Mouse (Mus musculus) kidney, embryonic 16.5 days (tissue): ENCODE measurements around the gene Fgfr3. TPM values are rescaled to one million over a fixed set of nuclear protein-coding genes. Genes with fewer than 3 reads are reported as not detected.

ENCODE experiments used
- ATAC-seq: fragments of 200-750 bp; cut with Nextera tagmentation; 2 replicates; pipeline ENCODE4 v1.8.0; 2017; ENCODE audit warnings: moderate TSS enrichment; ENCODE audit not compliant: low FRiP score, low TSS enrichment
- H3K27ac ChIP-seq: fragments of 300-500 bp; sonication (generic); 2 replicates; pipeline ENCODE4 v1.5.1; 2014; ENCODE audit warnings: low read length
- H3K27me3 ChIP-seq: fragments of 300-500 bp; sonication (generic); 2 replicates; pipeline ENCODE4 v1.6.1; 2014; ENCODE audit warnings: low read length, control low read depth, mixed read lengths; ENCODE audit not compliant: insufficient read depth
- H3K36me3 ChIP-seq: fragments of 300-500 bp; sonication (generic); 2 replicates; pipeline ENCODE4 v1.6.1; 2014; ENCODE audit warnings: low read length, control low read depth, mixed read lengths; ENCODE audit not compliant: insufficient read depth
- H3K4me1 ChIP-seq: fragments of 300-500 bp; sonication (generic); 2 replicates; pipeline ENCODE4 v1.6.1; 2014; ENCODE audit warnings: low read length, control low read depth, mixed read lengths; ENCODE audit not compliant: insufficient read depth
- H3K4me2 ChIP-seq: fragments of 300-500 bp; sonication (generic); replicated peaks from 2 replicates; pipeline ENCODE4 v1.6.1; 2014; ENCODE audit warnings: low read depth, low read length
- H3K4me3 ChIP-seq: fragments of 300-500 bp; sonication (generic); 2 replicates; pipeline ENCODE4 v1.5.1; 2014; ENCODE audit warnings: mild to moderate bottlenecking, low read length
- H3K9ac ChIP-seq: fragments of 300-500 bp; sonication (generic); replicated peaks from 2 replicates; pipeline ENCODE4 v1.6.1; 2014; ENCODE audit warnings: low read length
- H3K9me3 ChIP-seq: fragments of 300-500 bp; sonication (generic); 2 replicates; pipeline ENCODE4 v1.6.1; 2016; ENCODE audit warnings: low read length, control low read depth
- WGBS: fragments of 180-500 bp; shearing (Covaris S2); extraction: QIAGEN DNeasy Blood & Tissue Kit; methylation state at CpG from one replicate; pipeline ENCODE4 v1.1.7; 2014; 5-methylcytosine and 5-hydroxymethylcytosine counted together
- polyA plus RNA-seq: library from polyadenylated mRNA; unstranded; fragments of >200 nt; fragmentation: Nextera tagmentation; extraction: Ambion mirVana; gene quantifications from 2 replicates; pipeline ENCODE4 v1.2.1, GENCODE M21; 2015

The Fgfr3 gene
- polyA plus RNA-seq, 1 experiment from 2014 or later: 21.9 TPM

DNA sequence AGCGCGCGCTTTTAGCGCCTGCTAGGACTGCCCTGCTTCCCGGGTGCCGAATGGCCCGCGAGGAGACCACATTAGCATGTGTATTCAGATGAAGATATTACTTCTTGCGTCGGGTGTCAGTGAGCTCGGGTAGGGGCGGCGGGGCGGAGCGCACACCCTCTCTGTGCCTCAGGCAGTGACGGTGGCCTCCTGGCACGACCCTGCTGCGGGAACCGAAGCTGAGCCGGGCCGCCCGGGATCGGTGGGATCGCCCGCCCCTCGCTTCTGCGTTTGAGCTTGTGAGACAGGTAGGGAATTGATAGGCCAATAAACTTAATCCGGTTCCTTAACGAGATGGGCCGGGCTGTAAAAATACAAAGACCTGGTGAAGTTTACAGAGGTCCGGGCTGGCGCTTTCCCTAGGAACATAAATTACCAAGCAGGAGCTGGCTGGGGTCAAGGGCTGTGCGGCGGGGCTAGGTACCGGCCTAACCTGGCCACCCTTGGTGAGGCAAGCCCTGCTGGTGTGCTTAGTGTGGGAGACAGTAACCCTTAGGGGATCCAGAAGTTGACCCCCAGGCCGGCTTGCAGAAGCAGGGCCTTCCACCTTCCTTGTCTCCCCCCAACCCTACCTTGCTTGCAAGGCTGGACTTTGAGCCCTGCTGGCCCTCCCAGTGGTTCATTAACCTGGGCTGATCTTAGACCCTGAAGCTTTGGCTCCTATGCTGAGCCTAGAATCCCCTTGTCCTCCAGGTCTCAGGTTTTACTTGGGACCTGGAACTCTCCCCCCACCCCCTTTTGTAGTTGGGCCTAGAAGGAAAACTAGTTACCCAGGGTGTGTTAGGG is 2.4 kb downstream of the Fgfr3 start:
- Histone ChIP-seq H3K27me3 (peaks cover 15% of the 10 kb centered on the region), H3K4me2 (peak overlapping the region; percentile 91), H3K9ac (peak overlapping the region; percentile 80), H3K4me3 (peak overlapping the region; percentile 73), H3K9me3 (no peaks in the 10 kb centered on the region), H3K27ac (peak overlapping the region; percentile 74), H3K4me1 (peaks cover 33% of the 10 kb centered on the region), H3K36me3 (no peaks in the 10 kb centered on the region)
- ATAC-seq: peak; percentile 24
- WGBS: 6% methylated on average over 36 of the region's 36 CpGs

DNA sequence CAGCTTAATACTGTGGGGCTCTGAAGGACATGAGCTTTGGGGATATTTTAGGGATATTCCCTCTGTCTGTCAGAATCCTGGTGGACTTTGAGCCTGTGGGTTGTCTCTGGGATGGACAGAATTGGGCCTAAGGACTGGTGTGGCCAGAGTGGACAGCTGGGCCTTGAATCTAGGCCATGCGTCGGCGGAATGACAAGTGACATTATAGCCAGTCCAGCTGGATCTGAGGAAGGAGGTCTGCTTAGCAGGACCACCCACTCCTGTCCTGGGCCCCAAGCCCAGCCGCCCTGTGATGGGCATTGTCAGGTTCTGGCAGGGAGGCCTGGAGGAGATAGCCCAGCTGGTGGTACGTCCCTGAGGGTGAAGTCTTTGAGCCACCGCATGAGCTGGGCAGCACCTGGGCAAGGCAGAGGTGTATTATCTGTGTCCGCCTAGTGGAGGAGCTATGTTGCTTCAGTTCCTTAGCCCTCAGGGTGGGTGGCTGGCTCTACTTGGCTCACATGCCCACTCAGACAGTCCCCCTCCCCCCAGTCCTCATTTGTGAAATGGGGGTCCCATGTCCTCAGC is 4.7 kb downstream of the Fgfr3 start:
- ATAC-seq: no peak
- Histone ChIP-seq H3K4me1 (peaks cover 29% of the 10 kb centered on the region), H3K27me3 (peaks cover 15% of the 10 kb centered on the region), H3K9me3 (no peaks in the 10 kb centered on the region), H3K4me3 (no peak overlapping the region), H3K27ac (no peak overlapping the region), H3K4me2 (no peak overlapping the region), H3K9ac (no peak overlapping the region), H3K36me3 (0 out of 2 replicates have a peak, but pooled peaks cover 2% of the 10 kb centered on the region)
- WGBS: 75% methylated on average over 7 of the region's 7 CpGs

DNA sequence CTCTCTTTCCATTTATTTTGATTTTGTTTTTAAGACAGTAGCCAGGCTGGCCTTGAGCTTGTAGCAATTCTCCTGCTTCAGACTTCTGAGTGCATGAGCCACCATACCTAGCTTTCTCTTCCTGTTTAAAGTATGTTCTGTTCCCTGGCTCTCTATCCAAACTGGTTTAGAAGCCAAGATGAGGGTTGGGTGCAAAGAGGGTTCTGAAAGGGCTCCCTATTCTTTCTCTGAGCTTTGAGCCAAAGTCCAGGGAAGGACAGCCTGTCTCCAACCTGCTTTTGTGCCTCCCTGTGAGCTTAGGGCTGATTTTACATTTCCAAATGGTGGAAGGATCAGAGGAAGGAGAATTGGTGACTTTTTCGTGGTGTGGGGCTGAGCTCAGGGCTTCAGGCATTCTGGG is 5.4 kb downstream of the Fgfr3 start:
- ATAC-seq: no peak
- peaks cover 27% of the 10 kb centered on the region for H3K4me1 ChIP-seq
- WGBS: 75% methylated on average over 1 of the region's 1 CpGs
- H3K9me3 ChIP-seq: no peaks in the 10 kb centered on the region
- H3K27ac ChIP-seq: no peak overlapping the region
- no peak overlapping the region for H3K9ac ChIP-seq
- H3K27me3 ChIP-seq: peaks cover 15% of the 10 kb centered on the region
- H3K4me2 ChIP-seq: no peak overlapping the region
- 0 out of 2 replicates have a peak, but pooled peaks cover 4% of the 10 kb centered on the region for H3K36me3 ChIP-seq
- H3K4me3 ChIP-seq: no peak overlapping the region

DNA sequence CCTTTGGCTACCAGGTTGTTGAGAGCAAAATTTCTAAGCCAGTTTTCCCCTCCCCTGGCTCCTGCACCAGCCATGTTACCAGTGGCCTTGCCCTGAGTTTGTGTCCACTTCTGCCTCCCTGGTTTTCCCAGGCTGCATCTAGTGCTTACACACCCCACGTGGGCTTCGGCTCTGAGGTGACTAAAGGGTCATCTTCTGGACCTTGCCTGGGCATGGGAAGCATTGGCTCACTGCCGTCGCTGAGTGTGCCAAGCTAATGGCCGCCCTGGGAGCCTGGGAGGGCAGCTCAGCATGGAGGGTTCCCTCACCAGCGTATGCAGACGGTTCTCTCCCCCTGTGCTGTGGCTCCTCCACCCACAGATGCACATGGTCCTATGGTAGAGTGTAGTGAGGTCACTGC is 7.4 kb downstream of the Fgfr3 start:
- H3K9ac ChIP-seq: no peak overlapping the region
- H3K36me3 ChIP-seq: peaks cover 6% of the 10 kb centered on the region; the same call in 1 of the 2 replicates
- 77% methylated on average over 7 of the region's 7 CpGs for WGBS

DNA sequence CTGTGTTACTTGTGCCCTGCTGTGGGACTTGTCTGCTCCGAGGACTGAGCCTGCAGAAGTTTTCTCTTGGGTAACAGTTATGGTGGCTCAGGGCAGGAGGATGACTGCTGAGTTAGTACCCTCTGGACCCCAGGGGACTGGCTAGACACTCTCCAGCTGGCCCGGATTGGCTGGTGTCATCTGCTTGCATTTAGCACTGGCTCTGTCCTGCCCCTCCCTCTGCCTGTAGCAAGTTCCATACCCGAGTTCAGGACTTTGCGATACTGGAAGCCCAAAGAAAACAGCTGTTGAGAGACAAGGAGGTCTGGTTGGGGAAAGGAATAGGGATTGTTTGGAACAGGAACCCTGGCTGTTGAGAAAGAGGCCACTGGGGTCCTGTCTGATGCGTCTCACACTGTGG is 9.0 kb downstream of the Fgfr3 start:
- Histone ChIP-seq H3K9ac (no peak overlapping the region), H3K4me1 (peaks cover 5% of the 10 kb centered on the region; the same call in 1 of the 2 replicates), H3K4me3 (no peak overlapping the region), H3K4me2 (no peak overlapping the region), H3K27ac (no peak overlapping the region), H3K36me3 (peaks cover 20% of the 10 kb centered on the region; the same call in 1 of the 2 replicates), H3K9me3 (no peaks in the 10 kb centered on the region), H3K27me3 (no peaks in the 10 kb centered on the region)
- no peak for ATAC-seq
- WGBS: 45% methylated on average over 5 of the region's 5 CpGs

More for the DNA sequence above, 7.4 kb downstream of the Fgfr3 start:
- no peak for ATAC-seq
- no peaks in the 10 kb centered on the region for H3K9me3 ChIP-seq
- H3K27me3 ChIP-seq: peaks cover 4% of the 10 kb centered on the region
- no peak overlapping the region for H3K27ac ChIP-seq
- H3K4me3 ChIP-seq: no peak overlapping the region
- peaks cover 10% of the 10 kb centered on the region for H3K4me1 ChIP-seq
- no peak overlapping the region for H3K4me2 ChIP-seq

DNA sequence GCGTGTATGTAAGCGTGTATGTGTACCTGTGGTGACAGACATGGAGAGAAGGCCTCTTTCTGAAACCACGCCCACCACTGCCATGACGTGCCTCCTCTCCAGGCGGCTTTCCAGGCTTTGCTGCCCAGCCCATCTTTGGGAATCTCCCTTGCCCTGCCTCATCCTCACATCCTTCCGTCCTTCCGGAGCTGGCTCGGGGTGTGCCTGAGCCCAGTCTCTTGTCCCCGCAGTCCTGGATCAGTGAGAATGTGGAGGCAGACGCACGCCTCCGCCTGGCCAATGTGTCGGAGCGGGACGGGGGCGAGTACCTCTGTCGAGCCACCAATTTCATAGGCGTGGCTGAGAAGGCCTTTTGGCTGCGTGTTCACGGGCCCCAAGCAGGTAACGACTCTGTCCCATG is 9.6 kb downstream of the Fgfr3 start:
- peak overlapping the region; percentile 21; the same call in 1 of the 2 replicates for H3K4me2 ChIP-seq
- H3K27me3 ChIP-seq: no peaks in the 10 kb centered on the region
- WGBS: 46% methylated on average over 21 of the region's 21 CpGs
- 0 out of 2 replicates have a peak, but pooled peaks cover 5% of the 10 kb centered on the region for H3K4me1 ChIP-seq
- no peak overlapping the region for H3K4me3 ChIP-seq
- H3K36me3 ChIP-seq: peaks cover 20% of the 10 kb centered on the region; the same call in 1 of the 2 replicates
- no peak for ATAC-seq
- H3K27ac ChIP-seq: no peak overlapping the region
- H3K9ac ChIP-seq: no peak overlapping the region
- no peaks in the 10 kb centered on the region for H3K9me3 ChIP-seq

DNA sequence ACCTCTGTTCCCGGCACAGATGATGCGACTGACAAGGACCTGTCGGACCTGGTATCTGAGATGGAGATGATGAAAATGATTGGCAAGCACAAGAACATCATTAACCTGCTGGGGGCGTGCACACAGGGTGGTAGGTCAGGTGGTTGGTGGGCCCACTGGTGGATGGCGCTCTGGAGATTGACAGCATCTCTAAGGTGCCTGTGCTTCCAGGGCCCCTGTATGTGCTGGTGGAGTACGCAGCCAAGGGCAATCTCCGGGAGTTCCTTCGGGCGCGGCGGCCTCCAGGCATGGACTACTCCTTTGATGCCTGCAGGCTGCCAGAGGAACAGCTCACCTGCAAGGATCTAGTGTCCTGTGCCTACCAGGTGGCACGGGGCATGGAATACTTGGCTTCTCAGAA is 12.4 kb downstream of the Fgfr3 start:
- ATAC-seq: no peak
- H3K4me2 ChIP-seq: no peak overlapping the region
- no peaks in the 10 kb centered on the region for H3K9me3 ChIP-seq
- H3K27me3 ChIP-seq: no peaks in the 10 kb centered on the region
- peaks cover 20% of the 10 kb centered on the region; the same call in 1 of the 2 replicates for H3K36me3 ChIP-seq
- H3K4me1 ChIP-seq: 0 out of 2 replicates have a peak, but pooled peaks cover 3% of the 10 kb centered on the region
- no peak overlapping the region for H3K4me3 ChIP-seq
- H3K27ac ChIP-seq: no peak overlapping the region
- 92% methylated on average over 12 of the region's 12 CpGs for WGBS
- no peak overlapping the region for H3K9ac ChIP-seq

DNA sequence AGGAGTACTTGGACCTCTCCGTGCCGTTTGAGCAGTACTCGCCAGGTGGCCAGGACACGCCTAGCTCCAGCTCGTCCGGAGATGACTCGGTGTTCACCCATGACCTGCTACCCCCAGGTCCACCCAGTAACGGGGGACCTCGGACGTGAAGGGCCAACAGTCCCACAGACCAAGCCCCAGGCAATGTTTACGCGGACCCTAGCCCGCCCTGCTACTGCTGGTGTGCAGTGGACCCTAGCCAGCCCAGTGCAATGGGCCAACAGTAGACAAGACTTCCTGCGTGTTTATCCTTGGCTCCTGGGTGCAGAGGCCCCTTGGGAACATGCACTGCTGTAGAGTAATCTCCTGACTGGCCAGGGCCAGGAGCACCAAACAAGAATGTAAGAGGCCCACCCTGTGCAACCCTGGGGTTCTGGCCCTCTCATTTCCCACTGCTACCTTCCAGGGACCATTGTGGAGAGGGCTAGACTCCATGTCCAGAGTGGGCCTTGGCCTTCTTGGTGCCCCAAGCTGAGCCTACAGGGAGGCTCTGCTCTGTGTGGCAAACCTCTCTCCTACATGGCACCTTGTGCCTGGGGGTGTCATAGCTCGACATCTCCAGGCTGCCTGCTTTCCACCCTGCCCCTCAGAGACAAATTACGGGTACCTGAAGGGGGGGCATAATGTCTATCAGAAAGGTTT is 14.1 kb downstream of the Fgfr3 start:
- Histone ChIP-seq H3K36me3 (peaks cover 18% of the 10 kb centered on the region; the same call in 1 of the 2 replicates), H3K4me2 (no peak overlapping the region), H3K27ac (no peak overlapping the region), H3K4me1 (0 out of 2 replicates have a peak, but pooled peaks cover 3% of the 10 kb centered on the region), H3K9ac (no peak overlapping the region), H3K9me3 (no peaks in the 10 kb centered on the region), H3K27me3 (no peaks in the 10 kb centered on the region), H3K4me3 (no peak overlapping the region)
- ATAC-seq: no peak
- 72% methylated on average over 16 of the region's 16 CpGs for WGBS

DNA sequence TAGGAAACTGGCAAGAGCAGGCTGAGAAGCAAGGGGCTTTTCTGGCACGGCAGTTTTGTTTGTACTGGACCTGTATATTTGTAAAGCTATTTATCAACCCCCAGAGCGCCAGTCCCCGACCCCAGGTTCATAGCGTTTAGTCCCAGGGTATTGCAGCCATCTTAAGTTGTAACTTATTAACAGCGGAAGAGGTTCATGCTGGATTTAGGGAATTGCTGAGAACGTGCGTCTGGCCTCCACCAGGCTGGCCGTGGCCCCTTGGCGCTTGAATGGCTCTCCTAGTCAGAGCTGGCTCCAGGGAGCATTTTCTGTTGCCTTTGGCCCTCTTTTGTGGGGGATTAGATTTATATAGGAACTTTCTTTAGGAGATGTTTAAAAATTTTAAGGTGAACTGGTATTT is 14.8 kb downstream of the Fgfr3 start:
- no peak overlapping the region for H3K4me2 ChIP-seq
- peaks cover 18% of the 10 kb centered on the region; the same call in 1 of the 2 replicates for H3K36me3 ChIP-seq
- no peak overlapping the region for H3K9ac ChIP-seq
- H3K4me3 ChIP-seq: no peak overlapping the region
- H3K9me3 ChIP-seq: no peaks in the 10 kb centered on the region
- 41% methylated on average over 9 of the region's 9 CpGs for WGBS
- peak overlapping the region; percentile 51; the same call in 1 of the 2 replicates for H3K27ac ChIP-seq
- H3K27me3 ChIP-seq: no peaks in the 10 kb centered on the region
- ATAC-seq: peak; percentile 44; the same call in 1 of the 2 replicates
- 0 out of 2 replicates have a peak, but pooled peaks cover 3% of the 10 kb centered on the region for H3K4me1 ChIP-seq
